Mouse (Mus musculus) kidney, adult 2 months (tissue): ENCODE results near the gene Snx17.

Source experiments
- CTCF ChIP-seq: fragments of 200-500 bp; conservative IDR thresholded peaks from 2 replicates; pipeline ENCODE4 v1.5.1; 2011; ENCODE audit warnings: low read depth, mild to moderate bottlenecking, control low read depth, low read length, moderate library complexity, mixed read lengths; ENCODE audit not compliant: insufficient read depth, insufficient read length
- POLR2A ChIP-seq: fragments of 200-500 bp; IDR thresholded peaks from one replicate; pipeline ENCODE4 v1.6.1; 2011; ENCODE audit warnings: low read depth, low read length, control low read depth

- TF ChIP-seq POLR2A (no peak), CTCF (no peak)
These were observed 29.7 kb downstream of the Snx17 start for GRCm38 (mm10) chr5:31222696-31223095.
